Mouse (Mus musculus): ENCODE measurements at regions not wholly inside any gene's neighbourhood (a gene's known extent, or its start where the extent isn't known, plus 50 kb on each side); places are given as distances from the start of the nearest gene placed in this dataset.
"Not testable (repeated sequence)": the region's sequence is repeated elsewhere in the genome, so short reads cannot be mapped to it uniquely, and the experiment has no call there.

DNA sequence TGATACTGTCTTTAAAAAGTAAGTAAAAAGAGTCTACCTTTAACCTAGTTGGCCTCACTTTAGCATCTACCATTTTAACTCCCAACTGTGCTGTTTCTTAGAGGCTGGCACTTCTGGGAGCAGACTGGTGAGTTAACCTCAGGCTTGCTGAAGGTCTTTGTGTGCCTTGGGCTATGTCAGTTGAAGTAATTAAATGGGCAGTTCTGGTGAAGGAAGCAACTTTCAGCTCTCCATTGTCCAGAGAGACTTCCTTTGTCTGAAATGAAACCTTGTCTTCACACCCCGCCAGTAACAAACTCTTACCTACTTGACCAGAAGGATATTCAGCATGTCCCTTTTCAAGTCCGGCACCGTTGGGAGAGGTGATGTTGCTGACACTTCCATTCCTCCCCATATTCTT is 55.5 kb downstream of the Zfp281 start:
- ATAC-seq (replicated peaks; ENCODE audit: insufficient number of reproducible peaks, low FRiP score, low TSS enrichment, poor library complexity, severe bottlenecking): no peak

GRCm38 (mm10) chr1:136682311-136682710 is 57.6 kb downstream of the Zfp281 start:
- ATAC-seq (replicated peaks; ENCODE audit: insufficient number of reproducible peaks, low FRiP score, low TSS enrichment, poor library complexity, severe bottlenecking): not testable (repeated sequence)

- no peak for ATAC-seq (replicated peaks; ENCODE audit: insufficient number of reproducible peaks, low FRiP score, low TSS enrichment, poor library complexity, severe bottlenecking)
Measured at GRCm38 (mm10) chr1:136683061-136683531, 58.4 kb downstream of the Zfp281 start.

DNA sequence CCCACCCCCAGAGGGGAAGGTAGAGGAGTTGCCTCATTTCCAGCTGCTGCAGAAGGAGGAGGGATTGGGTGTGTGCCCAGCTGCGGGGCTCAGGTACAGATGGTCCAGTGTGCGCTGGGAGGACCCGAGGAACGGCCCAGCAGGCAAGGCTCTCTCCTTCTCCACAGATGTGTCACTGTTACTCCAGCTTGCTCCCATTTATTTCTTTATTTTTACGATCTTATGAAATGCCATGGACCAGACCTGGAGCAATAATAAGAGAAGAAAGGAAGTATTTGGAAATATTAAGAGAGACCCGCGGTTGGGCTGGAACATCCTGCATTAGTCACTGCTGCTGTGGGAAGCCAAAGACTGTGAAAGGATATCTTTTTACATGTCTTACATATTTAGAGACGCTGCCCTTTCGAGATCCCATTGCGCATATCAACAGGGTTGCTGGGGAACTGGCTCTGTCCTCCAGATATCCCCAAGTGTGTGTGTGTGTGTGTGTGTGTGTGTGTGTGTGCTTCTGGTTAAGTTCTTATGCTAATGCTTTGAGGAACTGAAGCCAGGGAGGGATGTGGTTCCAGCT is 58.9 kb downstream of the Zfp281 start:
- ATAC-seq (replicated peaks; ENCODE audit: insufficient number of reproducible peaks, low FRiP score, low TSS enrichment, poor library complexity, severe bottlenecking): peak; percentile 55

DNA sequence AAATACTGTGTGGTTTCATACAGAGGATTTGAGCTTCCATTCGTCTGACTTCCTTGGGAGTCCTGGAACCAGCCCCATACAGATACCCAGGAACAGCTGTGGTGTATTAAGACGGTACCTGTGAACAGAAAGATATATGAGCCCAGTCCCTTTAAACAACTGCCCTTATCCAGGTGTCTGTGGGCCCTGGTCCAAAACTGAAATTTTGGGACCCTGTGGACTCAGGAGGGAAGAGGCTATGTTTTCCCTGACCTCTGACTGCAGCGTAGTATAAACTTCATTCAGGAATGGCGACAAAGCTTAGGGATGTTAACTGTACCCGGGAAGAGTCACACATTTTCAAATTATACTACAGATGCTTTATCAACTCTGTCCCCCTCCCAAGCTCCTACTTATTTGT is 59.8 kb downstream of the Zfp281 start:
- ATAC-seq (replicated peaks; ENCODE audit: insufficient number of reproducible peaks, low FRiP score, low TSS enrichment, poor library complexity, severe bottlenecking): no peak

- peak; percentile 59 for ATAC-seq (replicated peaks; ENCODE audit: insufficient number of reproducible peaks, low FRiP score, low TSS enrichment, poor library complexity, severe bottlenecking)
Measured at GRCm38 (mm10) chr1:136685191-136686060, 60.7 kb downstream of the Zfp281 start.

DNA sequence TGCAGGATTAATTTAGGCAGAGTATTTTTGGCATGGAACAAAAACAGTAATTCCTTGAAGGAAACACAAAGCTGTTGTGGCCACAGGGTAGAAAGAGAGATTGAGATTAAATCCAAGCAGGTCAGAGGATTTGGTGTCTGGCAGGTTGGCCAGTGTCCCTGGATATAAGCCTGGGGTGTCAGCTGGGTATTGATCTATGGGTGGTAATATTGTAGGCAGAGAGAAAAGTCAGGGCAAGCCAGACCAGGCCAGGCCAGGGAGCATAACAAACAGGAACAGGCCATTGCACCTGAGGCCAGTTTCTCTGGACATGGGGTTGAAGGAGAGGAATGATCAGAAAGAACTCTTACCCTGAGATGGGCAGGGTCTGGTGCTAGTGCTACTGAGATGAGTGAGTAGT is 61.8 kb downstream of the Zfp281 start:
- no peak for ATAC-seq (replicated peaks; ENCODE audit: insufficient number of reproducible peaks, low FRiP score, low TSS enrichment, poor library complexity, severe bottlenecking)

- ATAC-seq (replicated peaks; ENCODE audit: insufficient number of reproducible peaks, low FRiP score, low TSS enrichment, poor library complexity, severe bottlenecking): no peak
Measured at GRCm38 (mm10) chr1:136690068-136690467, 65.4 kb downstream of the Zfp281 start.

DNA sequence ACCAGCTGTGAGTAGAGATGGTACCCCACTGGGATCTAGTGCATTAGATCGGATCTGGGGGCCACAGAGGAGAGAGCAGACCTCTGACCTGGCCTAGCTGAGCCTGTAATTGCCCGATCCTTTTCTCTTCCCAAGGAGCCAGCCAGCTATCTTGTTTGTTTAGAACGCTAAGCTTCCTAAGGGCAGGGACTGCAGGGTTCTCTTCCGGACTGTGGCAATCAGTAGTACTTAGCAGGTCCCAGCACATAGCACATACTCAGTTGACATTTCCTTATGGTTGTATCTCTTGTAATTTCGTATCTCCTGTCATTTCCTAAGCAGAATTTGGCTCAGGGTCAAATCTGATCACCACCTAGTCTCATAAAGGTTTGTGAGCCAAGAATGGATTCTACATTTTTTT is 68.7 kb downstream of the Zfp281 start:
- no peak for ATAC-seq (replicated peaks; ENCODE audit: insufficient number of reproducible peaks, low FRiP score, low TSS enrichment, poor library complexity, severe bottlenecking)

- no peak; the same call in 1 of the 2 replicates for ATAC-seq (replicated peaks; ENCODE audit: insufficient number of reproducible peaks, low FRiP score, low TSS enrichment, poor library complexity, severe bottlenecking)
Measured at GRCm38 (mm10) chr1:136694983-136695382, 70.3 kb downstream of the Zfp281 start.

- ATAC-seq (replicated peaks; ENCODE audit: insufficient number of reproducible peaks, low FRiP score, low TSS enrichment, poor library complexity, severe bottlenecking): no peak
Measured at GRCm38 (mm10) chr1:136696077-136696641, 71.5 kb downstream of the Zfp281 start.

DNA sequence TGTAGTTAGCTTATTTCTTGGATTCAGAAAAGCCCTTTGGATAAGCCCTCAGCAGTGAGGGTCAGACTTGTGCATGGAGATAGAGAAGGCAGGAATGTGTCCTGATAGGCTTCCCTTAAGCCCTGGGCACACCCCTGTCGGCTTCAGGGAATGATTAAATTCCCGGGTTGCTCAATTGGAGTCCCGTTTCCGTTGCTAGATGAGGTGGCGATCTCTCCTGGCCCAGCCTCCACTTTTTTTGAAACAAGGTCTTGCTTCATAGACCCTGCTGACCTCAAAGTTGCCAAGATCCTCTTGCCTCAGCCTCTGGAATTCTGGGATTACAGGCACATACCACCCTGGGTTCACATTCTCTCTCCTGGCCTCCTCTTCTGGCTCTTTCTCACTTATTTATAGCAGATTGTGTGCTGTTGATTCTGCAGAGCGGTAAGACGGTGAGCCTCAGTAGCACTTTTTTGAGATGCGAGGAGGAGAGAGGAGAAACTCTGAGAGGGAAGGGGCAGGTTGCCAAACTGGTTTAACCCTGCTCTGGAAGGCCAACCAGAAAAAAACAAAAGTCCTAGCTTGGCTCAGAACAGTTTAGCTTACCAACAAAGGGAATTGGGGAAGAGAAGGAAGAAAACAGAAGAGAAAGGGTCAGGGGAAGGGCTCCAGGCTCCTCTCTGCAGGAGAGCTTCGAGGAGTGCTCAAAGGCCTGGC is 73.9 kb downstream of the Zfp281 start:
- ATAC-seq (replicated peaks; ENCODE audit: insufficient number of reproducible peaks, low FRiP score, low TSS enrichment, poor library complexity, severe bottlenecking): no peak

DNA sequence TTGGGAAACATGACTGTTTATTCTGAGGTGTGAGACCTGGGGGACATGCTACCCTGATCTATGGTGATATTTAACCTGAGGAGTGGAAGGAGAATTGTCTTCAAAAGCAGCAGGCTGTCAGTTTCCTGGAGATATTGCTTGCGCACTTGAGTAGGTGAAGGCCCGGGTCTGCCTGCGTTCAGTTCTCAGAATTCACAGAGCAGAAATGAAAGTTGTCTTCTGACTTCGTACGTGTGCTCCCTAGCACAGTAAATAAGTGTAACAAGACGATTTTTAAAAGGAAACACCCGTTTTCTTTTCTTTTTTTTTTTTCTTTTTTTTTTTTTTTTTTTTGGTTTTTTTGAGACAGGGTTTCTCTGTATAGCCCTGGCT is 74.4 kb downstream of the Zfp281 start:
- no peak for ATAC-seq (replicated peaks; ENCODE audit: insufficient number of reproducible peaks, low FRiP score, low TSS enrichment, poor library complexity, severe bottlenecking)

DNA sequence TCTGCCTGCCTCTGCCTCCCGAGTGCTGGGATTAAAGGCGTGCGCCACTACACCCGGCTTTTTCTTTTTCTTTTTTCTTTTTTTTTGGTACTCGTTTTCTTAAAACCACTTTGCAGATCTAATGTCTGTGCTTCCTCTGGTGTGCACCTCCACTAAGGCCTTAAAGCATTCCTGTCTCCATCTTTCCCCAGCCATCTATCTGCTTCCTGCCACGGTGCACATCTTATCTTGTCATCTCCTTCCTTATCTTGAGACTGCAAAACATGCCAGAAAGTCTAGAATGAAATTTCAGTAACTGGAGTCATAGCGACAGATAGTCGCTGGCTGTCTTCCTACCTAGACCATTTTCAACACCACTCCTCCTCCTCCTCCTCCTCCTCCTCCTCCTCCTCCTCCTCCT is 74.9 kb downstream of the Zfp281 start:
- no peak for ATAC-seq (replicated peaks; ENCODE audit: insufficient number of reproducible peaks, low FRiP score, low TSS enrichment, poor library complexity, severe bottlenecking)

DNA sequence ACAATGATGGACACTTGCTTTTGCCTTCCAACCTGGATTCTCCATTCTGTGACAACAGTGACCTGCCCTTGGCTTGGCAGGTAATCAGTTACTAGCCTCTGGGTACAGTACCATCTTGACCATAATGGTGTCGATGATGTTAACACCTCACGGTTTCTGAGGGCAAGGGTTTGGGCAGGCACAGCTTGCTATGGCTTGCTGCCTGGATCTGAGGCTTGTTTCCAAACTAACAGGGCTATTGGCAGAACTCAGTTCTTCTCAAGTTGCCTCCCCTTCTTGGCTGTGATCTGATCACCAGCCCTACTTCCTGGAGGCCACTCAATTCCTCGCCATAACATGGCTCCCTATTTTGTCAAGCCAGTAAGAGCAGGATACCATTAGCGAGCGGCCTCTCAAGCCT is 79.4 kb downstream of the Zfp281 start:
- ATAC-seq (replicated peaks; ENCODE audit: insufficient number of reproducible peaks, low FRiP score, low TSS enrichment, poor library complexity, severe bottlenecking): no peak

DNA sequence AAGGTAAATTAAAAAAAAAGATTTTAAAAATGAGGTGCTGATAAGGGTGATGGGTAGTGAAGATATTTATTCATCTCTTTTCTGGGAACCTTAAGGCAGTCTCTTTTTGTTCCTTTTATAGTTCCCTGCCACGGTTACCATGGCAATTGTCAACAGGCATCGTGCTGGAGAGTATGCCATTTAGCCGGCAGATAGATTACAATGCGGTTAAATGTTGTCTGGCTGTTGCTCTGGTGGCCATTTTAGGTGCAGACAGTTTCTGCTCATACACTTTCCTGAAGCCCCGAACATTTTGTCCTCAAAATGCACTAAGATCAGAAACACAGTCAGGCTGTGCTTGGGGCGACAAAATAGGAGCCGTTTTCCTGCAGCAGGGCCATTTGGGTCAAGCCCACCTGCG is 81.8 kb downstream of the Zfp281 start:
- ATAC-seq (replicated peaks; ENCODE audit: insufficient number of reproducible peaks, low FRiP score, low TSS enrichment, poor library complexity, severe bottlenecking): no peak

DNA sequence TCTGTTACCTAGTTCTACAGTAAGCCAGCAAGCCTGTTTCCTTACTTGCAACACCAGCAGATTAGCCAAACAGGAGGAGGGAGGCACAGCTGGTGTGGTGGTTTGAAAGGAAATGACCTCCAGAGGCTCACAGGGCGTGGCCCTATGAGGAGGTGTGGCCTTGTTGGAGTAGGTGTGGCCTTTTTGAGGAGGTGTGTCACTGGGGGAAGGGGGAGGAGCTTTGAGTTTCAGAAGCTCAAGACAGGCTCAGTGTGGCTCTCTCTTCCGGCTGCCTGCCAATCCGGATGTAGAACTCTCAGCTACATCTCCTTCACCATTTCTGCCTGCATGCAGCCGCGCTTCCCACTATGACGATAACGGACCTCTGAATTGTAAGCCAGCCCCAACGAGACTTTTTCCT is 82.7 kb downstream of the Zfp281 start:
- peak; percentile 25; the same call in 1 of the 2 replicates for ATAC-seq (replicated peaks; ENCODE audit: insufficient number of reproducible peaks, low FRiP score, low TSS enrichment, poor library complexity, severe bottlenecking)

- ATAC-seq (replicated peaks; ENCODE audit: insufficient number of reproducible peaks, low FRiP score, low TSS enrichment, poor library complexity, severe bottlenecking): no peak
Measured at GRCm38 (mm10) chr1:136707866-136708265, 83.2 kb downstream of the Zfp281 start.

- ATAC-seq (replicated peaks; ENCODE audit: insufficient number of reproducible peaks, low FRiP score, low TSS enrichment, poor library complexity, severe bottlenecking): no peak
Measured at GRCm38 (mm10) chr1:136710196-136710595, 85.5 kb downstream of the Zfp281 start.

All from monocyte, adult 5-6 weeks (primary cell).